Mouse (Mus musculus) left cerebral cortex, postnatal 14 days (tissue): ENCODE measurements at regions not wholly inside any gene's neighbourhood (a gene's known extent, or its start where the extent isn't known, plus 50 kb on each side); places are given as distances from the start of the nearest gene placed in this dataset.

Experiments used
- DNase-seq, 2 experiments: peaks; one replicate each; pipeline ENCODE4 v3.0.0; 2021 to 2022; ENCODE audit warnings: low spot score in 2 of 2, mixed read lengths in 1 of 2
- intact Hi-C: fragments of 180-260 bp; cut with DNase I; formaldehyde crosslinking; loops from one replicate; pipeline ENCODE4 v1.15.1; 2025

DNA sequence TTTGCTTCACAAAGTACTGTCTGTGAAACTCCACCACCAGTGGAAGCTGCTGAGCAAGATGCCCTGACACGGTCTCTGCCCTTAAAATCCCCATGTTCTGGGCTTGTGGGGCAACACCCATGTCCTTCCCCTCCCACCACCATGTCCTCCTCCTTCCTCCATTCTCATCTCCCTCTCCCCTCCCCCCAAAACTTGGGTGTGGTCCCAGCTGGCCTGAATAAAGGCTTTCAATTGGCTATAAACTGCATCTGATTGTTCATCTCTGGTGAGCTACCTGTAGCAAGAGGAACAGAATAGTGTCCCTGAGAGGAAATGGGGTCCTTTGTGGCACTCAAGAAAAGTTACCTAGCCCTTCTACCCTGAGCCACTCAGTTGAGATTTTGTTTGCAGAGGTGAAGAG is 91.8 kb downstream of the Slc16a9 start:
- intact Hi-C loops = no loop called here
- no peak for DNase-seq

DNA sequence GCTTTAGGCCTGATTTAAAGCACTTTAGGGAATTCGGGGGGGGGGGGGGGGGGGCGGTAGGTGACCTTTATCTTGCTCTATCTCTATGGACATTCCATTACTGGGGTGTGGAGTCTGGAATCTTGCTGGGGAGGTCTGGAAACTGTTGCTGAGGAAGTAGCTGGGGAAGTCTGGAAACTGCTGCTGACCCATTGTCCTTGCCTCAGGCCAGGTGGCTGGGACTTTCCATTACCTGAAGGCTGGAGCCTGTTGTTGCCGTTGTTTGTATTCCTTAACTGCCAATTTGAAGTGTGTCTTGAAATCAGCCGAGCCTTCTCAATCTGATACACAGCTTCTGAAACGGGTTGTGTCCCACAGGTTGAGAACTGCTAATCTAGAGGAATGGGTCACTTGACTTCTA is 80.9 kb upstream of the Fam13c start:
- no peak for DNase-seq
- intact Hi-C loops = no loop called here

DNA sequence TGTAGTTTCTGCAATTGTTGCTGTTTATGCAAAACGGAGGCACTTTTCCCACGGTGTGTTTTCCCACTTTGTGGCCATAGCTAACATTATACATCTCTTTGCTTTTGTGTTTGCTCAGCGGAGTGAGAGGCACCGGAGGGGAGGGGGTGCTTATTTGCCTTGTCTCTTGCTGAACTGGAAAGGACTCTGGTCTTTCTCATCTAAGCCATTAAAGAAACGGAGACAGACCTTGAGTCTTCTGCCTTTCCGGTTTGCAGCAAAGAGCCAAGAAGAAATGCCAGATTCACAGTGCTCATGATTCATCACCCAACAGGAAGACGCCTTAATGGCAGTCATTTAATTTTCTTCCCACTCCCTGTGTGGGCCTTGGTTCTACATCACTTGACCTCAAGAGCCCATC is 80.4 kb upstream of the Fam13c start:
- intact Hi-C loops = loop anchor here (10.0 kb wide), 1 partner anchor 455 kb away; no protein-coding TSS in a partner anchor
- DNase-seq = no peak

DNA sequence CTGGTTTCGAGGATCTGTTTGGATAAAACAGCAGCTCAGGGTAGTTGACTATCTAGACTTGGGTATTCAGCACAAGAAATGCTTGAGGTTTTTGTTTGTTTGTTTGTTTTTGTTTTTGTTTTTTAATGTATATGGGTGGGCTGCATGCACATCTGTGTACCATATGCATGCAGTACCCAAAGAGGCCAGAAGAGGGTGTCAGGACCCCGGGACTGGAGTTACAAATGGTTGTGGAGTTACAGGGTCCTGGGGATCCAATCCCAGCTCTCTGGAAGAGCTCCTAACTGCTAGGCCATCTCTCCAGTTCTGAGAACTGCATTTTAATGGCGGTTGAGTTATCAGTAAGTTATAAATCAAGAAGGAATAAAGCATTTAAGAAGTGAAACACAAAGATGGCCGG is 77.2 kb upstream of the Fam13c start:
- peak in 1 of 2 experiments; percentile 14 for DNase-seq
- intact Hi-C loops = loop anchor here (10.0 kb wide), 1 partner anchor 452 kb away; no protein-coding TSS in a partner anchor

DNA sequence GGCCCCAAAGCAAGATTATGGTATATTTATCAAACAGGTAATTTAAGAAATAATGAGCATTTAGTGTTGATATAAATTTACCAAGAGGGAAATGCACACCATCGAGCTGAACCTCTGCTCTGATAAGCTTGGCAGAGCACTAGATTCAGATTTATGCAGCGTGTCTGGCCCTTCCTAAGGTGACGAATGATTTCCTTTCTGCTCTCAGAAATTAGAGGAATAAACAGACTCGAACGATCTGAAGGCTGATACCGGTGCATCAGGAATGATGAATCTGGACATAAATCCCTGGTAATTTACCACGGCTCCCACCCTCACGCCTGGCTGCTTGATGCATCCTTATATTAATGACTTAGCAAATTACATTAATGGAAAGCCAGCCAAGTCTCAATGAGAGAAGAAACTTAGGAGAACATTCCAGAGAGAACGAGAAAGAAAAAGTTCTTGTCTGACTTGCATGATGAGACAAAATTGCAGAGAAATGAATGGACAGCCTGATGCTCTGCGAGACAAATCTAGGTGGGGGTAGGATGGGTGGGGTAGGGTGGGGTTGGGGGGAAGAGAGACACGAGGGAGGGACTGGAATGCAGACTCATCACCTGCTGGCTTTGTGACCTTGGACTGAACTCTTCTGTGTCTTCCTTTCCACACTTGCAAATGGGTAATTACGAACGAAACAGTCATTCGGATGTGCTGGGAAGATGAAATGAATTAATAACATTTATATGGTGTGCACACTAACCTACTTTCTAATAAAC is 75.9 kb upstream of the Fam13c start:
- no peak for DNase-seq
- intact Hi-C loops = loop anchor here (10.0 kb wide), 1 partner anchor 450 kb away; no protein-coding TSS in a partner anchor

DNA sequence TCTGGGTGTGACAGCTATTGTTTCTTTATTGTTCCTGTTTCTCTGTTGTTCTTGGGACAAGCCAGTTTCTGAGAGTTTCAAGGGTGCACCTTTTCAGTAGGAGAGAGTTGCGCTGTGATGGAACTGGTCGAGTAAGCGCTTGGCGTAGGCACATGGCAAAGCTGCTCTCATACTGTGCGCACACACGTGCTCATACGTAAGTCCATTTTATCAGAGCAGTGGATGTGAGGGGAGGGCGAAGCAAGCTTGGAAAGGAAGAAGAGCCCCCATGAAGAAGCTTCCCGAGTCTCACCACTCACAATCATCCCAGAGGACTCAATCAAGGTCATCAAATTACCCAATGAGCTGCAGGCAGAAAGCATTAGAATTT is 75.3 kb upstream of the Fam13c start:
- no peak for DNase-seq
- intact Hi-C loops = loop anchor here (5.0 to 10.0 kb wide), 2 partner anchors 197 to 450 kb away; no protein-coding TSS in a partner anchor

DNA sequence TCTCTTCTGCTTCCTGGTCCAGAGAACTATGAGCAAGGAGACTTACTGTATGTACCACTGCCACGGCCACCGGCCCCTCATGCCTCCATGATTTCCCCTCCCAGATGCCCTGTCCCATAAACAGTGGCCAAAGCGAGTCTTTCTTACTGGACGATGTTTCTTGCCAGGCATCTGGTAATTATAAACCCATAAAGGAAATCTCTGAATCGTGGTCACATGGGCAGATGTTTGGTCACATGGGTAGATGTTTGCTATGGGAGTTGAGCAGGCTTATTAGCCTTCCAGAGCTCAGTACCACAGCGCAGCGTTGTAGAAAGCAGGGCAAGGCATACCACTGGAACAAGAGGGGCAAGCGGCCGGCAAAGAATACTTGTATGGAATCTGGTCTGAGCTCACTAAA is 74.8 kb upstream of the Fam13c start:
- DNase-seq = no peak
- intact Hi-C loops = loop anchor here (5.0 to 10.0 kb wide), 2 partner anchors 197 to 449 kb away; no protein-coding TSS in a partner anchor

DNA sequence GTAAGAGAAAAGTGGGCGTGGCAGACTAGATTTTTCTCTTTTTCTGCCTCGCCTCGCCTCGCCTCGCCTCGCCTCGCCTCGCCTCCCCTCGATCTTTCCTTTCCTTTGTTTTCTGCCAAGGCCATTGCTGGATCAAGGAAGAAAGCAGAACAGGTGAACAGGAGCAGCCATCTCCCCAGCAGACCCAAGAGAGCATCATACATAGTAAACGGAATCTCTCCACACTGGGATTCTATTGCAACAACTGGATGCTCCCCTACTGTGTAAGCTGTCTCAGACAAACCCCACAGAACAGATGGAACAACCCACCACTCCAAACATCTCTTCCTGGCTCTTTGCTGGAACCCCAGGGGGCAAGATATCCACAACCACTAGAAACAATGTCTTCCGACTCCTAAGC is 72.4 kb upstream of the Fam13c start:
- DNase-seq = no peak
- intact Hi-C loops = loop anchor here (5.0 to 10.0 kb wide), 2 partner anchors 194 to 447 kb away; no protein-coding TSS in a partner anchor

DNA sequence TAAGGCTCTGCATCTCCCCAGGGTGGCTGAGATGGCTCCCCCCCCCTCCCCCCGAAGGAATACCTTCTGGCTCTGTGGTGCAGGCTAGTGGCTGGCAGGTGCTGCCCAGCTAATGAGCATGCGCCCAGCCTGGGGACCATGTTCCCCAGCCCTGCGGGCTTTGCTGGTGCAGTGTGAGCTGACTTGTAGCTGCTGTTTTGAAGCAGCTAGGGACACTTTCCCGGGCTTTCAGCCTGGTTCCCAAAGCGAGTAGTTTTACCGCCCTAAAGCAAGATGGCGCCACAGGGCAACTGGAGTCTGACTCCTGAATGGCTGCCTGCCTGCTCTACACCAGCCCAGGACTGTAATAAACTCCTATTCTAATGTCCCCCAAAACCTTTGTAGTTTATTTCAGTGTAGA is 71.6 kb upstream of the Fam13c start:
- intact Hi-C loops = loop anchor here (5.0 to 10.0 kb wide), 2 partner anchors 194 to 446 kb away; no protein-coding TSS in a partner anchor
- DNase-seq = peak; percentile 69 to 72

DNA sequence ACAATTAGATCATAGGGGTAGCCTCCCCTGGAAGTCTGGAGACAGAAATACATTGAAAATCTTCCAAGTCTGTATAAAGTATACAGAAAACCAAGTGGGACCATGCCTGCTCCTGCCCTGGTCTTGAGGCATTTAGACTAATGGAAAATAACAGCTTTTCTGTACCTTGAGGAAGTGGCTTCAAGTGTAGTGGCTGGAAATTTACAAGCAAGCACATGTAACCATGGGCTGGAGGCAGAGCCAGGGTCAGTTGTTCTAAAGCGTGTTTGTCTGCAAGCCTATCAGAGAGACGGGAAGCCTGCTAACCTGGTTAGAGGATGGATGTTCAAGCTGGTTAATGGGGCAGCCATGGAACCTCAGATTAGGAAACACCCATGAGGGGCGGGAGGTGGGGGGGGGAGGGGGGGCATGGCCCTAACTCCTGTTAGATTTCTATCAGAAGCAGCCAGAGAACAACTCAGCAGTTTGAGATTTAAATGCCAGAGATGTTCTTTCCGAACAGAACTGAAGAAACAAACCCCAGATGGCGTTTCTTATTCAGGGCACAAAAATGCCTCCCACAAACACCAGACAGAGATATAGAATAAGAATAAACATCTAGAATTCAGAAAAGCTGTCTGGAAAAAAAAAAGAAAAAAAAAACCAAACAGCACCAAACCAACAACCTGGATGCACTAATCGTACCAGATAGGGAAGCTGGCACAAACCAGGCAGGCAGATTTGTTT is 67.7 kb upstream of the Fam13c start:
- intact Hi-C loops = loop anchor here (5.0 to 10.0 kb wide), 2 partner anchors 70 to 162 kb away; partner anchors contain the start of gene Fam13c
- peak; percentile 37 to 55 for DNase-seq

DNA sequence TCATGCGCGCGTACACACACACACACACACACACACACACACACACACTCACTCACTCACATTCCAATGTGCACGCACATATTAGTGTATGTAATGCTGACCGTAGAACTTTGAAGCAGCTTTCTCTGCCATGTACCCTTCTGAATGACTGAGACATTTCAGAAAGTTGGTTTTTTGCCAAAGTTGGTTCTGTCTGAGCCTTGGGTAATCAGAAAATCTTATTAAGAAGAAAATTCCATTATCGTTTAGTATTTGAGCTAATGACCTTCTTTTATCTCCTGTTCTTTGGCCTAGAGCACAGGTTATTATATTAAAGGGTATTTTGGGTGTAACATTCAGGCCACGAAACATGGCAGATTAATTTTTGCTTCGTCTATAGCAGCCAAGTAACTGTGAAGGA is 67.1 kb upstream of the Fam13c start:
- intact Hi-C loops = loop anchor here (5.0 to 10.0 kb wide), 2 partner anchors 69 to 162 kb away; partner anchors contain the start of gene Fam13c
- no peak for DNase-seq

DNA sequence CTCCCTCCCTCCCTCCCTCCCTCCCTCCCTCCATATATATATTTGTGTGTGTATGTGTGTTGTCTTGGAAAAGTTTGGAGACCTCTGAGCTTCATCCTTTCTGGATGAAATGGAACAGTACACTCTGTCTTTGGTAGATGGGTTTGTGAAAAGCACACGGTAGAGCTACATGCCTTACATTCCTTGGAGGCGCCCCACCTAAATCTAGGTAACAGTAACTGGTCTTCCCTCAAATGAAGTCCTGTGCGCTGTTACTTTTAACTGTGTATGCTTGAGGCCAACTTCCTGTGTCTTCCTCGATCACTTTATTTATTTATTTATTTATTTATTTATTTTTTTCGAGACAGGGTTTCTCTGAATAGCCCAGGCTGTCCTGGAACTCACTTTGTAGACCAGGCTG is 66.4 kb upstream of the Fam13c start:
- intact Hi-C loops = loop anchor here (5.0 to 10.0 kb wide), 2 partner anchors 68 to 161 kb away; partner anchors contain the start of gene Fam13c
- DNase-seq = no peak

DNA sequence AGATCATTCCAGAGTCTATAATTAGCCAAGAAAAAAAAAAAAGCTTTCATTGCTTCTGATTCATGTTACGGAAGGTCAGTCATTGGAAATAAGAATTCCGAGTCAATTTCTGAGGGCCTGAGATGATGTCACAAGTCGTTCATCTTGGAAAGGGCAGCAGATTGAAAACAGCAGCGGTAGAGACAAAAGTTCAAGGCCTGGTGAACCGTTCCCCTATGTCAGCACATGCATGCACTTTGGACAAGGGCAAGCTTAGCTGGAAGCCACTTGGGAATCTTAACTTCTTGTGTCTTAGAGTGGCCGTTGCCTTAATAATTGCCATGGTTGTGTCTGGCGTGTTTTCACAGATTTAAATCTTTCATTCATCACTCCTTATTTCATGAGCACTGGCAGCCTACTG is 65.6 kb upstream of the Fam13c start:
- intact Hi-C loops = loop anchor here (5.0 to 10.0 kb wide), 2 partner anchors 68 to 160 kb away; partner anchors contain the start of gene Fam13c
- no peak for DNase-seq

DNA sequence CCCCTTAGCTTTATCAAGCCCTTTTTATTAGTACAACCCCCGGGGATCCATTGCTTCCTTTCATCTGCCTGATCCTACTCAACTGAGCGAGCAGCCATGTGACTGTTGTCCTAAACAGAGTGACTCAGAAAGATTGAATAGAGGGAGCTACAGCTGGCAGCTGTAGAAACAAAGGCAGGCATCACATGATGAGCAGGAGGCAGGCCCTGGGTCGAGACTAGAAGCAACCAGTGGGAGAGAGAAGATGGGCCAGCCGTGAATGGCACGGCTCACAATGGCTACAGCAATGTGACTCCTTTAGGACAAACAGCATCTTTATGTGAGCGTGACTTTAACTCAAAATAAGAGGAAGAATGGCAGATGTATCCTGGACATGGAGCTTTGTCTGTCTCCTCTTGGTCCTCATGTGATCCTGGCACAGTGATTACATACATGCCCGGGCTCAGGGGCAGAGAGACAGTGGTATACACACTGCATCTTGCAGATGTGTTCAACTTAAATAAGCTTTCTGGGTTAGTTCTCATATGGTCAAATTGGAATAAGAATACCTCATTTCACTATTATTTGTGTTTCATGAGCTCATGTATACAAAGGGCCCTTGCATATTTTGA is 60.1 kb upstream of the Fam13c start:
- intact Hi-C loops = no loop called here
- DNase-seq = peak in 1 of 2 experiments; percentile 43

DNA sequence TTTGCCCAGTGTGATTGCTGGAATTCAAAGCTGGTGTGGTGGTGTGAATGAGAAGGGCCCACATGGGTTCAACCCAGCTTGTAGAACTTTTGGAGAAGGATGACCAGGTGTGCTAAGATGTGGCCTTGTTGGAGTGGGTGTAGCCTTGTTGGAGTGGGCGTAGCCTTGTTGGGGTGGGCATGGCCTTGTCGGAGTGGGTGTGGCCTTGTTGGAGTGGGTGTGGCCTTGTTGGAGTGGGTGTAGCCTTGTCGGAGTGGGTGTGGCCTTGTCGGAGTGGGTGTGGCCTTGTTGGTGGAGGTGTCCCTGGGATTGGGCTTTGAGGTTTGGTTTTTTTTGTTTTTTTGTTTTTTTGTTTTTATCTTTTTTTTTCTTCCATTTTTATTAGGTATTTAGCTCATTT is 55.6 kb upstream of the Fam13c start:
- no peak for DNase-seq
- intact Hi-C loops = no loop called here

DNA sequence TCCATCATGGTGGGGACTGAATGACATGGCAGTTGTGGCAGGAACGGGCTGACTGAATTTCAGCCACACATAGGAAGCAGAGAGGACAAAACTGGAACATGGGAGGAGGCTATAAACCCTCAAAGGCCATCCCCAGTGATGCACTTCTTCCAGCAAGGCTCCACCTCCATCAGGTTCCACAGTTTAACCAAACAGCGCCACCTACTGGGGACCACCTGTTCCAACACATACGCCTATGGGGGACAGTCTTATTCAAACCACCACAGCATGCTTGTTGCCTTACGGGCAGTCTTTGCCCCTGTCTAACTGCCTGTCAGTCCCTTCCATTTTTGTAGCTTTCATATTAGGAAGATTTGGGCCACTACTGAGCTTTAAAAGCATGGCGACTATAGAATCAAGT is 52.6 kb upstream of the Fam13c start:
- intact Hi-C loops = no loop called here
- DNase-seq = no peak
